8 mouse cellular contexts compared by ENCODE assay signal in genomic region chr12:86912335-86913093, GRCm38 (mm10). TPM values are rescaled to one million over a fixed set of nuclear protein-coding genes. Genes with fewer than 3 reads are reported as not detected.
DNase-seq lines count a peak whose midpoint lies in the region; ATAC-seq lines count a peak whose summit lies in the region.
"Had no signal": no experiment of that assay in that cellular context is flagged by ENCODE, and none has a peak within 500 bp of the region (broad histone marks: within the 10 kb centered on the region; RNA-seq: fewer than 3 reads in every experiment).

No protein-coding gene starts in this region.

- H3K4me3 ChIP-seq in lung, embryonic 15.5 days, result no peak overlapping the region
- H3K4me3 ChIP-seq in forebrain, embryonic 11.5 days (ENCODE audit: low read depth, low read length), result no peak overlapping the region
- H3K4me3 ChIP-seq in limb, embryonic 11.5 days (ENCODE audit: low read depth, low read length), result no peak overlapping the region
- no peak overlapping the region for H3K4me3 ChIP-seq in stomach, embryonic 16.5 days (replicated peaks; ENCODE audit: low read length)

- peak overlapping the region; percentile 45 for H3K27ac ChIP-seq in lung, embryonic 15.5 days
- H3K27ac ChIP-seq in forebrain, embryonic 11.5 days (ENCODE audit: low read depth, low read length), result peak overlapping the region; percentile 82
- no peak overlapping the region for H3K27ac ChIP-seq in limb, embryonic 11.5 days (replicated peaks; ENCODE audit: low read depth, low read length)
- H3K27ac ChIP-seq in stomach, embryonic 16.5 days (ENCODE audit: low read length), result peak overlapping the region; percentile 43; the same call in 1 of the 2 replicates

- H3K9me3 ChIP-seq in lung, embryonic 15.5 days, result no peaks in the 10 kb centered on the region
- H3K9me3 ChIP-seq in forebrain, embryonic 11.5 days (ENCODE audit: control insufficient read depth, low read length), result no peaks in the 10 kb centered on the region
- no peaks in the 10 kb centered on the region for H3K9me3 ChIP-seq in limb, embryonic 11.5 days (ENCODE audit: control insufficient read depth, low read length)
- H3K9me3 ChIP-seq in stomach, embryonic 16.5 days (replicated peaks; ENCODE audit: control insufficient read depth, low read length), result no peaks in the 10 kb centered on the region

- no peak overlapping the region for H3K9ac ChIP-seq in lung, embryonic 15.5 days
- H3K9ac ChIP-seq in forebrain, embryonic 11.5 days (ENCODE audit: low read length), result peak overlapping the region; percentile 35; the same call in 1 of the 2 replicates
- no peak overlapping the region for H3K9ac ChIP-seq in limb, embryonic 11.5 days (ENCODE audit: low read length)
- H3K9ac ChIP-seq in stomach, embryonic 16.5 days (ENCODE audit: low read length), result 0 out of 2 replicates have a peak overlapping the region, but pooled peaks have one; percentile 25

- H3K4me2 ChIP-seq in lung, embryonic 15.5 days, result peak overlapping the region; percentile 32
- peak overlapping the region; percentile 24 for H3K4me2 ChIP-seq in forebrain, embryonic 11.5 days (ENCODE audit: low read depth, low read length, severe bottlenecking)
- peak overlapping the region; percentile 30 for H3K4me2 ChIP-seq in limb, embryonic 11.5 days (ENCODE audit: low read depth, severe bottlenecking)
- H3K4me2 ChIP-seq in stomach, embryonic 16.5 days (ENCODE audit: low read depth, low read length), result peak overlapping the region; percentile 23

- no peaks in the 10 kb centered on the region for H3K27me3 ChIP-seq in lung, embryonic 15.5 days
- H3K27me3 ChIP-seq in forebrain, embryonic 11.5 days (ENCODE audit: control insufficient read depth, insufficient read depth, low read length), result no peaks in the 10 kb centered on the region
- peaks cover 9% of the 10 kb centered on the region; the same call in 1 of the 2 replicates for H3K27me3 ChIP-seq in limb, embryonic 11.5 days (ENCODE audit: control insufficient read depth, insufficient read depth, low read length)
- H3K27me3 ChIP-seq in stomach, embryonic 16.5 days (ENCODE audit: control insufficient read depth, insufficient read depth, low read length), result no peaks in the 10 kb centered on the region

- no peaks in the 10 kb centered on the region for H3K36me3 ChIP-seq in lung, embryonic 15.5 days
- H3K36me3 ChIP-seq in forebrain, embryonic 11.5 days (ENCODE audit: control insufficient read depth, insufficient read depth, low read length), result no peaks in the 10 kb centered on the region
- H3K36me3 ChIP-seq in limb, embryonic 11.5 days (ENCODE audit: control insufficient read depth, insufficient read depth, low read length), result no peaks in the 10 kb centered on the region
- H3K36me3 ChIP-seq in stomach, embryonic 16.5 days (ENCODE audit: control insufficient read depth, insufficient read depth, low read length), result no peaks in the 10 kb centered on the region

- no peak for DNase-seq in lung, postnatal 4 days
- no peak for DNase-seq in forebrain, embryonic 11.5 days (ENCODE audit: low spot score)
- DNase-seq in limb, embryonic 11.5 days (ENCODE audit: low spot score), result peak; percentile 52
- no peak for DNase-seq in T-cell, adult 2 months (ENCODE audit: low spot score)
- DNase-seq in urinary bladder, postnatal 10 days (ENCODE audit: low spot score), result no peak
- DNase-seq: cerebellum, postnatal 36 days had no signal

- WGBS in lung, embryonic 15.5 days, result 6% methylated on average over 22 of the region's 22 CpGs
- 9% methylated on average over 22 of the region's 22 CpGs for WGBS in forebrain, embryonic 11.5 days
- WGBS in limb, embryonic 11.5 days, result 6% methylated on average over 22 of the region's 22 CpGs
- 5% methylated on average over 22 of the region's 22 CpGs for WGBS in stomach, embryonic 16.5 days

- peaks cover 26% of the 10 kb centered on the region for H3K4me1 ChIP-seq in lung, embryonic 15.5 days
- H3K4me1 ChIP-seq in forebrain, embryonic 11.5 days (replicated peaks; ENCODE audit: control insufficient read depth, insufficient read depth, low read length), result peaks cover 19% of the 10 kb centered on the region
- peaks cover 27% of the 10 kb centered on the region for H3K4me1 ChIP-seq in limb, embryonic 11.5 days (ENCODE audit: control insufficient read depth, insufficient read depth, low read length)
- peaks cover 9% of the 10 kb centered on the region; the same call in 1 of the 2 replicates for H3K4me1 ChIP-seq in stomach, embryonic 16.5 days (ENCODE audit: control insufficient read depth, insufficient read depth, low read length)

- ATAC-seq in lung, embryonic 15.5 days (ENCODE audit: borderline replicate concordance, extremely low read depth, low FRiP score, low TSS enrichment), result no peak
- peak; percentile 29 for ATAC-seq in forebrain, embryonic 11.5 days (replicated peaks; ENCODE audit: low FRiP score)
- ATAC-seq in limb, embryonic 11.5 days (ENCODE audit: insufficient number of reproducible peaks, low FRiP score, low TSS enrichment, low read depth), result no peak
- ATAC-seq in stomach, embryonic 16.5 days (ENCODE audit: insufficient read depth, low FRiP score), result peak; percentile 37; the same call in 1 of the 2 replicates

RNA-seq across cellular contexts. Expression of gene Irf2bpl, which starts 27.9 kb away (rescaled TPM):
- 49.4 and 50.0 TPM in 2 replicates for polyA plus RNA-seq in lung, embryonic 15.5 days (2015; fragmentation: Nextera tagmentation; extraction: Ambion mirVana)
- polyA plus RNA-seq in forebrain, embryonic 11.5 days (2014; fragmentation: Nextera tagmentation; extraction: Ambion mirVana), result 40.3 and 42.7 TPM in 2 replicates
- polyA plus RNA-seq in limb, embryonic 11.5 days (2014; fragmentation: Nextera tagmentation; extraction: Ambion mirVana), result 17.9 and 22.0 TPM in 2 replicates
- polyA plus RNA-seq in stomach, embryonic 16.5 days (2015; fragmentation: Nextera tagmentation; extraction: Ambion mirVana), result 10.1 and 11.7 TPM in 2 replicates

RNA-seq across cellular contexts. Expression of gene Cipc, which starts 34.3 kb away (rescaled TPM):
- 18.0 and 19.2 TPM in 2 replicates for polyA plus RNA-seq in lung, embryonic 15.5 days (2015; fragmentation: Nextera tagmentation; extraction: Ambion mirVana)
- 46.5 and 48.7 TPM in 2 replicates for polyA plus RNA-seq in forebrain, embryonic 11.5 days (2014; fragmentation: Nextera tagmentation; extraction: Ambion mirVana)
- 31.3 and 33.7 TPM in 2 replicates for polyA plus RNA-seq in limb, embryonic 11.5 days (2014; fragmentation: Nextera tagmentation; extraction: Ambion mirVana)
- polyA plus RNA-seq in stomach, embryonic 16.5 days (2015; fragmentation: Nextera tagmentation; extraction: Ambion mirVana), result 17.8 and 18.1 TPM in 2 replicates

Comparison
In these comparisons a context has a peak if more than half of its experiments do, and no peak if none do; other contexts are left out.
1. ATAC-seq: peak in forebrain, embryonic 11.5 days (single experiment) and stomach, embryonic 16.5 days (single experiment); none in lung, embryonic 15.5 days (single experiment) and limb, embryonic 11.5 days (single experiment).
2. H3K9ac ChIP-seq: peak in forebrain, embryonic 11.5 days (single experiment) and stomach, embryonic 16.5 days (single experiment); none in lung, embryonic 15.5 days (single experiment) and limb, embryonic 11.5 days (single experiment).
3. Peak in every context shown above with its lines, with median percentiles within 50 percentile points of each other: H3K4me2 ChIP-seq.